Mouse (Mus musculus) pancreas, adult 10 weeks (tissue): Measurements from ENCODE around the gene Rpl13. TPM values are rescaled to one million over a fixed set of nuclear protein-coding genes. Genes with fewer than 3 reads are reported as not detected.

ENCODE experiments used
- polyA plus RNA-seq: library from polyadenylated mRNA; stranded (reverse); fragments of 350-450 nt; fragmentation: Illumina TruSeq; extraction: RNeasy Lipid Tissue Mini Kit (QIAGEN cat#74804); gene quantifications from one replicate; pipeline ENCODE4 v1.2.3, GENCODE M21; 2015; ENCODE audit warnings: low read depth, low replicate concordance; ENCODE audit not compliant: insufficient read depth

Rpl13 gene
- polyA plus RNA-seq, result 704 TPM

GRCm38 (mm10) chr8:123101735-123102685 is at the start of gene Rpl13:
TSS of gene Rpl13 (plus strand) at chr8:123102350.

GRCm38 (mm10) chr8:123062721-123063120 is 39.4 kb upstream of the Rpl13 start, which contains the start of gene Spg7:
TSS of gene Spg7 (plus strand) at chr8:123062942.

GRCm38 (mm10) chr8:123117127-123117731 is 15.1 kb downstream of the Rpl13 start, which contains the start of gene Cpne7:
TSS of gene Cpne7 (plus strand) at chr8:123117374.

Other genes with a start within 250 kb of the Rpl13 start
- 11.1 TPM for gene Ankrd11, start 60.1 kb upstream of the Rpl13 start, polyA plus RNA-seq
- 13.9 TPM for gene Spg7, start 39.4 kb upstream of the Rpl13 start, polyA plus RNA-seq
- gene Cpne7, start 15.0 kb downstream of the Rpl13 start, polyA plus RNA-seq, result 0.52 TPM
- gene Sult5a1, start 56.0 kb downstream of the Rpl13 start, polyA plus RNA-seq, result 1.7 TPM
- 28.5 TPM for gene Dpep1, start 83.9 kb downstream of the Rpl13 start, polyA plus RNA-seq
- 31.5 TPM for gene Chmp1a, start 110.4 kb downstream of the Rpl13 start, polyA plus RNA-seq
- gene Spata33, start 110.5 kb downstream of the Rpl13 start, polyA plus RNA-seq, result 0.44 TPM
- 27.2 TPM for gene Cdk10, start 122.5 kb downstream of the Rpl13 start, polyA plus RNA-seq
- 3.5 TPM for gene Spata2l, start 133.9 kb downstream of the Rpl13 start, polyA plus RNA-seq
- 8.5 TPM for gene Zfp276, start 151.8 kb downstream of the Rpl13 start, polyA plus RNA-seq
- 6.1 TPM for gene Vps9d1, start 152.0 kb downstream of the Rpl13 start, polyA plus RNA-seq
- 1.6 TPM for gene Fanca, start 216.2 kb downstream of the Rpl13 start, polyA plus RNA-seq
- 1.4 TPM for gene Spire2, start 230.4 kb downstream of the Rpl13 start, polyA plus RNA-seq